Mouse (Mus musculus): ENCODE measurements around the gene Ctbp2. TPM values are rescaled to one million over a fixed set of nuclear protein-coding genes. Genes with fewer than 3 reads are reported as not detected.

Gene Ctbp2
- polyA plus RNA-seq, 1 experiment from 2014 or later = 82.8 TPM

DNA sequence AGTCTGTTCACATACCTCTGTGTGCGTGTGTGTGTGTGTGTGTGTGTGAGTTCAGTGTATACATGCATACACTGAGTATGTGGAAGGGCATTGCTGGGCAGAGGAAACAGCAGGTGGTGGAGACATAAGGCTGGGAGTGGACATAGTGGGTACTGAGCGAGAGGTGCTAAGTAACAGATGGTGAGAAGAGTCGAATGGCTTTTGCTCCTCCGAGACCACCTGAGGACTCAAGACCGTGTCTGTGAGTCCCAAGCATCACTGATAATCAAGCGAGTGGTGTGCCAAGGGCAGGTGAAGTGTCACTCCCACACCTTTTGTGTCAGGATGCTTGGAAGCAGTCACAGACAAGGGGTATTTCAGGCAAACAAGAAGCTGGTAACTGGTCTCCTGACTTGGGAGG is 30.7 kb upstream of the Ctbp2 start:
- in situ Hi-C loops (cut with MboI; ENCODE audit: low pct_unique_long_range_greater_than_20kb) = no loop called here
- ATAC-seq (no peak), DNase-seq (ENCODE audit: low read depth, low spot score) (no peak)
- TF ChIP-seq CTCF (IDR thresholded peaks at IDR 0.05) = no peak
- H3K27me3 ChIP-seq = no peaks in the 10 kb centered on the region
- ChIA-PET CTCF (no interaction called here), POLR2A (no interaction called here)

DNA sequence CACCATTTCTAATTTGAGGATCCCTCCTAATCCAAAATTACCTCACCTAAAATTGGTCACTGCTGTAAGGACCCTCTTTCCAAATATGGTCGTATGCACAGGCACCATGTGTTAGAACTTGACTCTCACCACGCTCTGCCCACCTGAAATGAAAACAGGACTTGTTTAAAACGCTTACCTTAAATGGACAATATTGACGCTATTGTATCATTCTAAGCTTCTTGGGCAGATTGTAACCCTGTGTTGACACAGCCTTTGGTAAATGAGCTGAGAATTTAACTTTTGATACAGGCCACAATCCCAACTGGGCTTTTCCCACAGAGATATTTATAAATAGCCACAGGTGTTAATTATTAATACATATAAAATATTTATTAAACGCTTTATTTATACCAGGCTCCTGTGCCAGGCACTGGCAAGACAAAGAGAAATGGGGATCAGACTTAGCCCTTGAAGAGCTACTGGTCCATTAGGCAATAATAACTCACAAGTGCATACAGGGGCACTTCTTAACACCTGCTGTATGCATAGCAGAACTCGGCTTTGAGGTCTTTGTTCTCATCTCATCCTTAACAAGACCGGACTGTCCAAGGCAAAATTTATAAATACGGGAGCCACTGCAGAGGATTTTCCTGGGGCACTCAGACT is 15.7 kb upstream of the Ctbp2 start:
- POLR2A ChIA-PET = no interaction called here
- H3K27me3 ChIP-seq = no peaks in the 10 kb centered on the region
- CTCF ChIA-PET = no interaction called here
- DNase-seq (ENCODE audit: low read depth, low spot score) = no peak
- no peak for TF ChIP-seq CTCF (IDR thresholded peaks at IDR 0.05)
- in situ Hi-C loops (cut with MboI; ENCODE audit: low pct_unique_long_range_greater_than_20kb) = no loop called here
- no peak for ATAC-seq

GRCm38 (mm10) chr7:133133552-133133951 is 9.4 kb upstream of the Ctbp2 start:
- ChIA-PET CTCF (no interaction called here), POLR2A (no interaction called here)
- DNase-seq (ENCODE audit: low read depth, low spot score) (no peak), ATAC-seq (no peak)
- H3K27me3 ChIP-seq = no peaks in the 10 kb centered on the region
- in situ Hi-C loops (cut with MboI; ENCODE audit: low pct_unique_long_range_greater_than_20kb) = no loop called here
- peak; percentile 56 for TF ChIP-seq CTCF (IDR thresholded peaks at IDR 0.05)

DNA sequence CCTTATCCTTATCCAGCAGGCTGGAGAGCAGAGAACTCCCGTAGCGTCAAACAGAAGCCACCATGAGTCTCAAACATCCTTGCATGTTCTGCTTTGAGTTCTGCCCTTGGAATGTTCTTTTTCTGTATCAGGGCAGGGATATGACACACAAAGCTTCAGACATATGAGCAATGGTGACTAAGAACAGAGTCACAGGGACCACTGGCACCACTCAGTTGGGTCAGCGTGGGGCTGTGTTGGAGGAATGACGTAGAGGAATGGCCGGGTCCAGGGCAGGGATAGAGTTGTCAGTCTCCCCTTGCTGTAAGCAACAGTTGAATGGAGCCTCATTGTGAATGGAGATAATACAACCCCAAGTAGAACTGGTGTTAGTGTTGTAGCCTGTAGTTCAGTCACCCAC is 8.5 kb upstream of the Ctbp2 start:
- TF ChIP-seq CTCF (IDR thresholded peaks at IDR 0.05) = no peak
- in situ Hi-C loops (cut with MboI; ENCODE audit: low pct_unique_long_range_greater_than_20kb) = no loop called here
- no peaks in the 10 kb centered on the region for H3K27me3 ChIP-seq
- POLR2A ChIA-PET = no interaction called here
- DNase-seq (ENCODE audit: low read depth, low spot score) (no peak), ATAC-seq (no peak)
- CTCF ChIA-PET = no interaction called here

DNA sequence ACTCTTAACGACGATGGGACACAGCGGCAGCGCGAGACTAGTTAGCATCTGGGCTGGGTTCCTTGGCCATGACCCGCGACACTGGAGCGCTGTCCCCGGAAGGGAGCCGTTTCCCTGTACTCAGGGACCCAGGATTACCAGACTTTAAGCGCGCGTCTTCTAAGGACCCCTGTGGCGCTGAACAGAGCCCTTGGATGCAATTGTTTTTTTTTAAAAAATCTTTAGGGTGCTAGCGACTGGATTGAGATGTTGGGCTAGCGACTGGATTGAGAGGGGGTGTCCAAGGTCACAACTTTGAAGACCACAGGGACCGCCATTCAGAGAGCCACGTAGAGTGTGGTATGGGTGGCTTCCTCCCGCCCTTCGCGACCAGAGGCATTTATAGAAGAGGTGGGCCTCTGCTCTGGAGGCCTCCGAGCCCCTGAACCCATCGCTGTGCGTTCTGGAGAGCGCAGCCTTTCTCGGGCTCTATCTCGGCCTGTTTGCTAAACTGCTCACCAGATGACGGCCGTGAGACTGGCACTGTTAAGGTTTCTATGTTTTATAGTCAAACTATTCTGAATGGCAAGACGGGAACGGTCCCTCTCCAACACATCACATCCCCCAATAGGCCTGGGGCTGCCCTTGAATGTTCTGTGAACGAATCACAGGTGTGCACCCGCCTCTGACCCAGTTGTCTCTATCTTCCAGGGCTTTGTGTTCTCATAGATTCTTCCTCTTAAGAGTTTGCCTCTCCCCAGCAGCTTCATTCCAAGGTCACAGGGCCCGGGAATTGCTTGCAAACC is 739 bp upstream of the Ctbp2 start:
- no peak for ATAC-seq
- CTCF ChIA-PET = no interaction called here
- in situ Hi-C loops (cut with MboI; ENCODE audit: low pct_unique_long_range_greater_than_20kb) = no loop called here
- no peak for TF ChIP-seq CTCF (IDR thresholded peaks at IDR 0.05)
- POLR2A ChIA-PET = no interaction called here
- no peaks in the 10 kb centered on the region for H3K27me3 ChIP-seq
- DNase-seq (ENCODE audit: low read depth, low spot score) = no peak

DNA sequence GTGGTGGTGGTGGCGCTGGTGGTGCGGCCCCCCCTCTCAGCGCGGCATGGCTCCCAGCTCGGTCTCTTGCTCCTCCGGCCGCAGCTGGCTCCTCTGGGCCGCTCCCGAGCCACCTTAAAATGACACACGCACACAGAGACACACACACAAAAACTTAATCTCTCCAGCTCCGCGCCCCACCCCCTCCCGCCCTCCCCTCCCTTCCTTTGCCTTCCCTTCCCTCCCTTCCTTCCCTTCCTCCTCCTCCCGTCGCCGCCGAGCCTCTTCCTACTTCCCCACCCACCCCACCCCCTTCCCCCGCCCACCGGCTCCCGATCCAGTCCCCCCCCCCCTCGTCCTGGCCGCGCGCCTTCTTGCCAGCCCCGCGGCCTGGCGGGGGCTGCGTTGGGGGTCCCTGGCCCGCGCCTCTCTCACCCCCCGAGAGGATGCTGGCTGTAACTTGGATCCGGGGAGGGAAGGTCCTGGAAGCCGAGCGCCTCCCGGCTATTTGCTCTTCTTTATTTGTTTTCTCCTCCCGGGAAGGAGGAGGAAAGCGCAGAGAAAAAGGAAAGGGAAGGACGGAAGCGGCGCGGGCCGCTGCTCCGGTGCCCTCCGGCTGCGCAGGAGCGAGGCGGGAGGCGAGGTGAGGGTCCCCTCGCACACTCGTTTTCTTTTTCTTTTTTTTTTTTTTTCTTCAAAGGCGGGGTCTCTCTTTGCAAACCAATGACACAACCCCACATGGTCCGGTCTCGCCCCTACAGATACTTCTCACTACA is 733 bp downstream of the Ctbp2 start, which contains the start of gene Fgfr2:
TSS of gene Fgfr2 (minus strand) at position 107 of the 755 bp plus-strand sequence.
- DNase-seq (ENCODE audit: low read depth, low spot score) (no peak), ATAC-seq (peak; percentile 32)
- no peaks in the 10 kb centered on the region for H3K27me3 ChIP-seq
- ChIA-PET CTCF (no interaction called here), POLR2A (interaction anchor here (0.6 to 0.7 kb wide), 2 partner anchors 22 to 278 kb away, joined by 3 read pairs; no protein-coding TSS in a partner anchor)
- TF ChIP-seq CTCF (IDR thresholded peaks at IDR 0.05) = no peak
- in situ Hi-C loops (cut with MboI; ENCODE audit: low pct_unique_long_range_greater_than_20kb) = no loop called here

DNA sequence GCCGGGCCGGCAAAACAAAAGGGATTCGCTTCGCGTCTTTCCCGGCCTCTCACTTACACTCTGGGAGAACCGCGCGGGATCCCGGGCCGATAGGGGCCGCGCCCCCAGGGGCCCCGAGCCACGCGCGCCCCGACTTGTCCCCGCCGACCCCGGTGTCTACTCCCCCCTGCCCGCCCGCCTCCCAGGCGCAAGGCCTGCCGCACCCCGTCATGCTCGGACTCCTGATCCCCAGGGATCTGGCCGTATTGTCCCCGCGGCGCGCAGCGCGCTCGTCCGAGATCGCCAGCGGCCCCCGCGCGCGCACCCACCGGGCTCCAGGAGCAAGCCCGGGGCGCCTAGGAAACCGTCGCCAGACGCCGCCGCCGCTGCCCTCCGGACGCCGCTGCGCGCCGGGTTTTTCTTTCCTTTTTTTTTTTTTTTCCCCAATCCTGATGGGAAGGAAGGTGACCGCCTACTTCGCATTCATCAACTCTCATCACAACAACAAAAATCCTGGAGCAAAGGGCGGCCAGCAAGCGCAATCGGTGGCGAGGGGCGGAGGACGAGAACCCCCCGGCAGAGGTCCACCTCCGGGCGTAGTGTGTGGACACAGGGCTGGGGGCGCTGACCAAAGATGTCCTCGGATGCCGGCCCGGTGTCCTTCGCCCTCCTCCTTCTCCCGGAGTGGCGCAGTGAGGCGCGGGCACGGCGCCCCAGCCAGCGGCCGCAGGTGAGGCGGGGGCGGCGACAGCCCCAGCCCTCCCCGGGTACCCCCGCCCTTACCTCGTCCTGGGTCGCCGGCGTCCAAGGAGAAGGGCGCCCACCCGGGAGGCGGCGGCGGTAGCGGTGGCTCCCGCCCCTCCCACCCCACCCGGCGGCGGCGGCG is 1.5 kb downstream of the Ctbp2 start:
- TF ChIP-seq CTCF (IDR thresholded peaks at IDR 0.05) = no peak
- H3K27me3 ChIP-seq = no peaks in the 10 kb centered on the region
- ATAC-seq (peak; percentile 20), DNase-seq (ENCODE audit: low read depth, low spot score) (no peak)
- ChIA-PET POLR2A (no interaction called here), CTCF (no interaction called here)
- in situ Hi-C loops (cut with MboI; ENCODE audit: low pct_unique_long_range_greater_than_20kb) = no loop called here

- CTCF ChIA-PET = no interaction called here
- DNase-seq (ENCODE audit: low read depth, low spot score) = no peak
- no peak for TF ChIP-seq CTCF (IDR thresholded peaks at IDR 0.05)
- POLR2A ChIA-PET = no interaction called here
- in situ Hi-C loops (cut with MboI; ENCODE audit: low pct_unique_long_range_greater_than_20kb) = no loop called here
- H3K27me3 ChIP-seq = no peaks in the 10 kb centered on the region
- ATAC-seq = no peak
Observed at GRCm38 (mm10) chr7:133121661-133122378, 2.3 kb downstream of the Ctbp2 start.

DNA sequence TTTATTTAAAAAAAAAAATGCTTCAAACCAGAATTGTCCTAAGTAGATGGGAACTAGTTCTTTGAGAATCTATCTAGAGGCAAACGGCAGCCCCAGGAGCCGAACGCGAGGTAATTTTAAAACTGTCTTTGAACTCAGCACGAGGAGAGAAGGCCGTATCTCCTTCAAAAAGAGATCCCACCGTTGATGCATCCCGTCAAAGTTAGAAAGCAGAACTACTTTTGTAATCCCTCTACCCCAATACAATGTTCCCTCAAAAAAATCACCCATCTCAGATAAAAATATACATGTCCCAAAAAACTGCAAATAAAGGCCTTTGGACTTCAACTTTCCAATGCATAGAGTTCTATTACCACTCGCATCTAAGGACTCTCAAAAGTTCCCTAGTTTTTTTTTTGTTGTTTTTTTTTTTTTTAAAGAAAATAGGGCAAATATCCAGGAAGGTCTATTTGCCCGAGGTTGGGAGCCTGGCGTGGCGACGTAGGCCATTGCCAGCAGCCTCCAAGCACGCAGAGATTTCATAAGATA is 3.0 kb downstream of the Ctbp2 start:
- CTCF ChIA-PET = interaction anchor here (0.9 to 2.1 kb wide), 3 partner anchors 49 to 92 kb away, joined by 3 to 5 read pairs (median 4); no protein-coding TSS in a partner anchor
- POLR2A ChIA-PET = interaction anchor here (1.6 kb wide), 1 partner anchor 487 kb away, joined by 7 read pairs; no protein-coding TSS in a partner anchor
- no peak for ATAC-seq
- no peak for DNase-seq (ENCODE audit: low read depth, low spot score)
- no peaks in the 10 kb centered on the region for H3K27me3 ChIP-seq
- TF ChIP-seq CTCF (IDR thresholded peaks at IDR 0.05) = no peak
- in situ Hi-C loops (cut with MboI; ENCODE audit: low pct_unique_long_range_greater_than_20kb) = no loop called here

Measured in Patski (cell line).